Comparison of ENCODE assay signal across 8 mouse cellular contexts in the genomic region with DNA sequence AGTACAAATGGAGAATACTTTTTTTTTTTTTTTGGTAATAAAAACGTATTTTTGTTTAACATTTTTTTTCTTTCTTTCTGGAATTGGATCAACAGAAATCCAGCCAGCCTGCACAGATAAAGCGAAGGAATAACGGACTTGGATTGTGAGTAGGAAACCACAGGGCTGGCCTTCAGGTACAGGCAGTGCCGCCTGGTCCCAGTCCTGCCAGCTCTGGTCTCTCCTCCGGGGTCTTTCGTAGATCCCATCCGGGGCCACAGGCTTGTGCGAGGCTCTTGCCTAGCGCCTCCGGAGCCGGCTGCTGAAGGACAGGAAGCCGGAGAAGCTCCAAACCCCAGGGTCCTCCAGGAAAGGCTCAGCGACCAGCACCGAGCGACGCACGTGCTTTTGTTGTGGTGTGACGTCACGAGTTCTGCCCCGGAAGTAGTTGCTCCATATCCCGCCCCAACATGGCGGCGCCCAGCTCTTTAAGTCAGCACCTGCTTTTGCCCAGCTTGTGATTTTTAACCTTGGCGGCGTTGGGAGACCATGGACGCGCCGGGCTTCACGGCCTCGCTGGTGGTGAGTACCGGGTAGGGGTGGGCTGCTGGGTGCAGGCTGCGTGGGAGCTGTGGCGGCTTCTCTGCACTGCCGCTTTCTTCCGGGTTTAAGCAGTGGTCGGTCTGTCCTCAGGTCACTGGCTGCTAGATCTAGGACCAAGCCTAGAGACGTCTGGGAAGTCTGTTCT. TPM values are rescaled to one million over a fixed set of nuclear protein-coding genes. Genes with fewer than 3 reads are reported as not detected.
DNase-seq lines count a peak whose midpoint lies in the region; ATAC-seq and TF ChIP-seq lines count a peak whose summit lies in the region.

Gene Slc25a26, plus strand, starts transcription at position 435 of the 727 bp plus-strand sequence.

- peak; percentile 92 for ATAC-seq in embryonic facial prominence, embryonic 15.5 days (ENCODE audit: insufficient number of reproducible peaks, low FRiP score, low TSS enrichment, low read depth)
- ATAC-seq in kidney, embryonic 14.5 days (ENCODE audit: low FRiP score, low TSS enrichment) = peak; percentile 97
- peak; percentile 85; the same call in 1 of the 2 replicates for ATAC-seq in limb, embryonic 15.5 days (ENCODE audit: insufficient number of reproducible peaks, low FRiP score, low TSS enrichment, low read depth)

- no peaks in the 10 kb centered on the region for H3K9me3 ChIP-seq in embryonic facial prominence, embryonic 15.5 days (replicated peaks)
- no peaks in the 10 kb centered on the region for H3K9me3 ChIP-seq in kidney, embryonic 14.5 days (ENCODE audit: control insufficient read depth, low read length)
- H3K9me3 ChIP-seq in limb, embryonic 15.5 days = no peaks in the 10 kb centered on the region

- no peaks in the 10 kb centered on the region; the same call in 1 of the 2 replicates for H3K27me3 ChIP-seq in embryonic facial prominence, embryonic 15.5 days
- H3K27me3 ChIP-seq in kidney, embryonic 14.5 days (ENCODE audit: control insufficient read depth, insufficient read depth, low read length) = no peaks in the 10 kb centered on the region
- no peaks in the 10 kb centered on the region for H3K27me3 ChIP-seq in limb, embryonic 15.5 days

- peak within 1 kb of the TSS; percentile 88 for H3K4me3 ChIP-seq in bone marrow, adult 2 months (replicated peaks; ENCODE audit: control insufficient read depth, low read depth, low read length)
- peak within 1 kb of the TSS; percentile 86 for H3K4me3 ChIP-seq in embryonic facial prominence, embryonic 15.5 days (replicated peaks)
- H3K4me3 ChIP-seq in kidney, embryonic 14.5 days (ENCODE audit: low read length) = peak within 1 kb of the TSS; percentile 89
- peak within 1 kb of the TSS; percentile 82 for H3K4me3 ChIP-seq in limb, embryonic 15.5 days

- no peaks in the 10 kb centered on the region for H3K36me3 ChIP-seq in embryonic facial prominence, embryonic 15.5 days
- no peaks in the 10 kb centered on the region for H3K36me3 ChIP-seq in kidney, embryonic 14.5 days (ENCODE audit: control insufficient read depth, insufficient read depth, low read length)
- no peaks in the 10 kb centered on the region for H3K36me3 ChIP-seq in limb, embryonic 15.5 days

- H3K4me1 ChIP-seq in bone marrow, adult 2 months (ENCODE audit: control insufficient read depth, insufficient read depth, low read length) = no peaks in the 10 kb centered on the region
- H3K4me1 ChIP-seq in embryonic facial prominence, embryonic 15.5 days = peaks cover 13% of the 10 kb centered on the region
- peaks cover 7% of the 10 kb centered on the region for H3K4me1 ChIP-seq in kidney, embryonic 14.5 days (ENCODE audit: control insufficient read depth, insufficient read depth, low read length)
- peaks cover 14% of the 10 kb centered on the region; the same call in 1 of the 2 replicates for H3K4me1 ChIP-seq in limb, embryonic 15.5 days

- H3K4me2 ChIP-seq in embryonic facial prominence, embryonic 15.5 days (replicated peaks) = peak within 1 kb of the TSS; percentile 62
- peak within 1 kb of the TSS; percentile 83 for H3K4me2 ChIP-seq in kidney, embryonic 14.5 days (replicated peaks; ENCODE audit: low read depth, low read length)
- H3K4me2 ChIP-seq in limb, embryonic 15.5 days = peak within 1 kb of the TSS; percentile 89

- no peak for TF ChIP-seq CTCF in bone marrow, adult 2 months (IDR thresholded peaks at IDR 0.05; ENCODE audit: control insufficient read depth, insufficient read depth, low read length)

- no peak within 1 kb of the TSS for H3K27ac ChIP-seq in bone marrow, adult 2 months (ENCODE audit: control insufficient read depth, insufficient read depth, low read depth, low read length, poor library complexity)
- H3K27ac ChIP-seq in embryonic facial prominence, embryonic 15.5 days (replicated peaks) = no peak within 1 kb of the TSS
- H3K27ac ChIP-seq in kidney, embryonic 14.5 days (ENCODE audit: low read depth, low read length) = no peak within 1 kb of the TSS
- H3K27ac ChIP-seq in limb, embryonic 15.5 days = peak within 1 kb of the TSS; percentile 65

- WGBS in bone marrow, adult 2 months = under 1% methylated on average over 37 of the region's 37 CpGs
- 1% methylated on average over 37 of the region's 37 CpGs for WGBS in embryonic facial prominence, embryonic 15.5 days
- under 1% methylated on average over 37 of the region's 37 CpGs for WGBS in kidney, embryonic 14.5 days
- WGBS in limb, embryonic 15.5 days = under 1% methylated on average over 37 of the region's 37 CpGs

- H3K9ac ChIP-seq in embryonic facial prominence, embryonic 15.5 days = peak within 1 kb of the TSS; percentile 54
- peak within 1 kb of the TSS; percentile 61 for H3K9ac ChIP-seq in kidney, embryonic 14.5 days (ENCODE audit: low read depth, low read length)
- H3K9ac ChIP-seq in limb, embryonic 15.5 days = peak within 1 kb of the TSS; percentile 61

- TF ChIP-seq POLR2A in bone marrow, adult 2 months (IDR thresholded peaks at IDR 0.05; ENCODE audit: borderline replicate concordance, control insufficient read depth, low read depth, low read length) = peak; percentile 36; the same call in 1 of the 2 replicates

- peak; percentile 92 for DNase-seq in 416B (ENCODE audit: low read depth)
- peak; percentile 77 to 85 for DNase-seq in heart, adult 9 months (ENCODE audit: low spot score in 2 of 2)
- DNase-seq in monocyte, adult 2 months (ENCODE audit: low read depth in 1 of 2, low spot score in 2 of 2) = peak; percentile 54 to 75
- DNase-seq in spleen, postnatal 36 days (ENCODE audit: low spot score in 2 of 2) = peak; percentile 75 to 80

RNA-seq across cellular contexts. Expression of gene Slc25a26, which starts in this region (rescaled TPM):
- polyA plus RNA-seq in bone marrow, adult 2 months (2011; ENCODE audit: insufficient read depth, insufficient read length, low replicate concordance, missing spikeins) = 1.4 and 3.0 TPM in 2 replicates
- polyA plus RNA-seq in embryonic facial prominence, embryonic 15.5 days (2015; fragmentation: Nextera tagmentation; extraction: Ambion mirVana) = 8.1 and 8.5 TPM in 2 replicates
- polyA plus RNA-seq in kidney, embryonic 14.5 days (2014; fragmentation: Nextera tagmentation; extraction: Ambion mirVana) = 8.6 and 9.7 TPM in 2 replicates
- 7.8 and 8.2 TPM in 2 replicates for polyA plus RNA-seq in limb, embryonic 15.5 days (2015; fragmentation: Nextera tagmentation; extraction: Ambion mirVana)
